Mouse (Mus musculus): ENCODE measurements around the gene Srek1ip1.

Srek1ip1 gene

DNA sequence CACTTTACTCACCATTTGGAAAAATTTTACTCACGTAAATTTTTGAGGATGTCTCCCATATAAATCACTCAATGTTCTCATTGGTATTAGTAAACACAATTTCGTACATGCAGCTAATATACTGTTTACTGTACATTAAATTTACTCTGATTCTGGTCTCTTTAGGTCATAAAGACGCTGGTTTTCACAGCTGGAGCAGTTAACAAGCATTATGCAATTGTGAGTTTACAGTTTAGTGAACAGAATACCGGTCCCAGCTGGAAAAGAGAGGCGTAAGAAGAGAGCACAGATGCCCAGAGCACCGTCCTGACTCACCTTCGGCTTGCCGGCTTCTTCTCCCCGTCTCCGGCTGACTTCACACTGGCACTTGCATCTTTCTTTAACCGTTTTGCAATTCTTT lies at the start of gene Srek1ip1:
Gene Srek1ip1, plus strand, starts transcription at position 301 of the 400 bp plus-strand sequence.
- DNase-seq (ENCODE audit: low spot score in 2 of 2) = no peak

DNA sequence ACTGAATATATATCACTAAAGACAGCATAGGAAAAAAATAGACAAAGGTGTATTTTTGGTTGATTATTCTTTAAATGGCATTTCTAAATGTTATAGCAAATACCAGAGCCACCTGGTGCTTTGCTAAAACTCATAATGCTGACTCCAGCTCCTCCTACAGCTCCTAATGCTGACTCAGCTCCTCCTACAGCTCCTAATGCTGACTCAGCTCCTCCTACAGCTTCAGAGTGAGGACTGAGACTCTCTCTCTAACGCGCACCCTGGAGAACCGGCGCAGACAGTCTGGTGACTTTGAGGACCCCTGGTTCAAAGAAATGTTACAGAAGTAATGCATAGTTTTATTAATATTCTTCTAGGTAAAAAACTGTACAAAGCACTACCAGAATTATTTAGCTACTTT lies 49.4 kb upstream of the Srek1ip1 start:
- DNase-seq (ENCODE audit: low spot score in 2 of 2) = no peak

DNA sequence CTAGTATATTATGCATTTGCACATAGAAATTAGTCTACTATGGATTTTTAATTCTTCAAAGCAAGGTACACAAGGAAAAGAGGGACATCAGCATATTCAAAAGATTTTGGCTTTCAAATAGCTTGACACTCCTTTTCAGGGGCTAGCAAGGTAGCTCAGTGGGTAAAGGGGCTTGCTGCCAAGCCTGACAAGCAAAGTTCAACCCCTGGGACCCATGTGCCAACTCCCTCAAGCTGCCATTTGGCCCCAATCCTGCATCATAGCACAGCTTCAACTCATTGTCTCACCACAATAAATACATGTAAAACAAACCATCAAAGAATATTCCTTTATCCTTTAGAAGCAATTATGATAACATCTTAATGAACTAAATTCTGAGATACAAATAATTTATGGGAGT lies 45.3 kb upstream of the Srek1ip1 start:
- DNase-seq (ENCODE audit: low spot score in 2 of 2) = no peak

GRCm38 (mm10) chr13:104759381-104759780 lies 32.9 kb upstream of the Srek1ip1 start:
- no peak for DNase-seq (ENCODE audit: low spot score in 2 of 2)

- DNase-seq (ENCODE audit: low spot score in 2 of 2) = no peak
Measured at GRCm38 (mm10) chr13:104762401-104762800, 29.9 kb upstream of the Srek1ip1 start.

- no peak for DNase-seq (ENCODE audit: low spot score in 2 of 2)
Measured at GRCm38 (mm10) chr13:104763193-104763592, 29.1 kb upstream of the Srek1ip1 start.

DNA sequence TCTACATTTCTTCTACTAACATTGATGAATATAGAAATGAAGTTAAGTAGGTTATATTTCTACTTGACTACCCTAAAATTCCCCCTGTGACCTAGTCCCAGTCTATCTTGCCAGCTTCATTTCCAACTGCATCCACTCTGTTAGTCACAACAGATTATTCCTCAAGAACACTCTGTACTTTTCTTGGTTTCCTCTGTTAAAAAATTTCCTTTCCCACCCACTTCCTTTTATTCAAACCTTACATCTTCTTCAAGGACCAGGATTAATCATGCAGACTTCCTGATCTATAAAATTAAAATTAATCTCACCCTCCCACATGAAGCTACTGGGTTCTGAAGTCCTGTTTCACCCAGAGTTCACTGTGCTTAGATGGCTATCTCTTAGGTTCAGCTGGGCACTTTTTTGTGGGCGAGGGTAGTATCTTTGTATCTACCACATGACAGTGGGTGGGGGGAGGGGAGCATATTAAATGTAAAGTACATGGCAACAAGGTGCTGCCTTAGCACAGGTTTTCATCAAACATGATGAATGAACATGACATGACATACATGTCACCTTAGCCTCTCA lies 13.1 kb upstream of the Srek1ip1 start:
- DNase-seq (ENCODE audit: low spot score in 2 of 2) = no peak

DNA sequence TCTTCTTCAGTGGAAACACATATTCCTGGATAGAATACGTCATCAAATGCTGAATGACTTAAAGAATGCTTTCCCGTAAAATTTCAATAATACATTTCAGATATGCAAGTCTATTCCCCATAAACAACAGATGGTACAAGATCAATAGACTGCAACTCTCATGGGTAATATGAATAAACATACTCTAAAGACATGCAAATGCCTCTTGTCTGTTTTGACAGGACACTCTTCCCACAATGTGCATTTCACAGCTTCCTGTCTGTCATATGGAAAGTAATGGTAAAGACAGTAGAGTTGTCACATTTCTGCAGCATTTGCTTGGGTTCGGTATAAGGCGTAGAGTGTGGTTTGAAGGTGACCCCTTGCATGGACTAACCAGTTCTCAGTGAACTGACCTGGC lies 5.0 kb upstream of the Srek1ip1 start:
- no peak for DNase-seq (ENCODE audit: low spot score in 2 of 2)

- no peak for DNase-seq (ENCODE audit: low spot score in 2 of 2)
Measured at GRCm38 (mm10) chr13:104789663-104790062, 2.6 kb upstream of the Srek1ip1 start.

DNA sequence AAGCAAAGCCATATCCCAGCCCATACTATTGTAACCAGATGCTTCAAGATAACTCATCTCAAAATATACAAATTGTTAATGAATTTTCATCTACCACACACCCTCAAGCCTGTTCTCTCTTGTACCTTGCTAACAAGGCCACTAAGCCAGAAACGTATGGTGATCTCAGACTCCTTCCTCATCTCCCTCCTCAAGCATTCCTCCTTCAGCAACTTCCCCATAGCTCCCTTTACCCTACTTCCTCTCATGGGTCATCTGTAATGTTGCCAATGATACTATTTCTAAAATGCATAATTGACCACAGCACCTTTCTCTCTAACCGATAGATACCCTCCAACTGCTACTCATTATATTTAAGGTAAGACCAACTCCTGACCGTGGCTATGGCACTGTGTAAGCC lies 2.1 kb downstream of the Srek1ip1 start:
- DNase-seq (ENCODE audit: low spot score in 2 of 2) = no peak

DNA sequence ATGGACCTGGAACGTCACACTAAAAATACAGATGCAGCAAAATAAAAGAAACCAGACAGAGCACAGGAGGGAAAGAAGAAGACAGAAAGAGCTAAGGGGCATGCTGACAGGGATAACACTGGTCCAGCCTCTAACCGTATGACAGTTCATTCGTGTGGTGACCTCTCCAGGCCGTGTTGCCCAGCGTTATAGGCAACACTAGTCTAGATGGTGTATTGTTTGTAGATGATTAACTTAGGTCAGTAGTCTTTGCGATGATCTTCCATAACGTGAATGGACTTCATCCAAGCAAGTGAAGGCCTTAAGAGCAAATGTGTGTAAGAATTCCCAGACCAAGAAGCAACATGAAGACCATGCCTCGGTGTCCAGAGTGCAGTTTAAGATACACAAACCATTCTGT lies 6.8 kb downstream of the Srek1ip1 start:
- DNase-seq (ENCODE audit: low spot score in 2 of 2) = no peak

- no peak for DNase-seq (ENCODE audit: low spot score in 2 of 2)
Measured at GRCm38 (mm10) chr13:104799566-104800182, 7.4 kb downstream of the Srek1ip1 start.

GRCm38 (mm10) chr13:104805681-104806080 lies 13.4 kb downstream of the Srek1ip1 start:
- no peak for DNase-seq (ENCODE audit: low spot score in 2 of 2)

DNA sequence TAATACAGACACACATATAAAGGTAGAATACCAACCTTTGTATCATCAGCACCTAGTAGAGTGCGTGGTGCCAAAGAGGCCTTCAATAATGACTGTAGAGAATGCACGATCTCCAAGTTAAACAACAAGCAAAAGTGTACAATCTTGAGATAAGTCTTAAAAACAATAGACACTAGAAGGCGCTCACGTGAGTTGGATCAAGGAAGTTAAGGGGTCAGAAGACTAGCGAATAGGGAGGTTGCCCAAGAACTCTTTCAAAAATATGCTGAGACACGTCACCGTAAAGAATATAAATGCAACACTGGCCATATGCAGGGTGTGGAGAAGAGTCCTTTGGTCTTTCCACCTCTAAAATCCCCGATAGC lies 24.0 kb downstream of the Srek1ip1 start:
- no peak for DNase-seq (ENCODE audit: low spot score in 2 of 2)

DNA sequence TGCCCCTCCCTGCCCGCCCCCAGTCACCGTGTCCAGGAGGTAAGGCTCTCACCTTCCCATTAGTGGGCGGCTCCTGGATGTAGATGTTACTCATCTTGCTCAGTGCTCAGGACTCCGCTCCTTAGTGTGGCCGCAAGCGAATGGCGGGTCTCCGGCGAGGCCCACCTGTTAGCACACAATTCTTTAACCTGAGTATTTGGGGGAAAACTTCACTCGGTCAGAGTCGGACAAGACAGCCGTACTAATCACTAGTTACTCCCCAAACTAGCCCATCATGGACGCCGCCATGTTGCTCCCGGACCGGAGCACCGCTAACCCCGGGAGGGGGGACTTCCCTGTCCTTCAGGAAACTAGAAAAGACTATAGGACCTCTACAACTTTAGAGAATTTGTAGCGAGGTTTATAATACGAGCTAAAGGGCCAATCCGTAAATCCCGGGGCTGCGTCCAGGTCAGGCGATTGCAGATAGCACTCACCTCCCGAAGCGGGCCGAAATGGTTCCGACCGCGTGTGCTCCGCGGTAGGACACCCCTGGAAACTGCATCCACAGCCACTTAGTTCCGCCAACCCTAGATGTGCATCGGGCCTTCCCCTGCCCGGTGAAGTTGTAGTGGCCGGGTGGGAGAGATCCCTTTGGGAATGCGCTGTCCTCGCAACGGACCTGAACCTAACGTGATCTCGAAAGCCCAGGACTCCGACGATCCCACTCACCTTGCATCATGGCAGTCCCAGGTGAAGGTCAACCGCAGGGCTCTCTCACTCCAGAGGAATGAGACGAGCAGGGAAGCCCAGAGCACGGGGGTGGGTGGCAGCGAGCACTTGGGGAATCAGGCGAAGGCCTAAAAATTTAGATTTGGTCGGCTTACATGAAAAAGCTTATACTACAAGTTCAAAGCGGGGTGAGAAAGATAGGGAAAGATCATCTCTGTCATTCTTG lies 24.6 kb downstream of the Srek1ip1 start, which contains the start of gene Cwc27:
Gene Cwc27, minus strand, starts transcription at position 508 of the 937 bp plus-strand sequence.
- peak; percentile 63 to 79 for DNase-seq (ENCODE audit: low spot score in 2 of 2)

DNA sequence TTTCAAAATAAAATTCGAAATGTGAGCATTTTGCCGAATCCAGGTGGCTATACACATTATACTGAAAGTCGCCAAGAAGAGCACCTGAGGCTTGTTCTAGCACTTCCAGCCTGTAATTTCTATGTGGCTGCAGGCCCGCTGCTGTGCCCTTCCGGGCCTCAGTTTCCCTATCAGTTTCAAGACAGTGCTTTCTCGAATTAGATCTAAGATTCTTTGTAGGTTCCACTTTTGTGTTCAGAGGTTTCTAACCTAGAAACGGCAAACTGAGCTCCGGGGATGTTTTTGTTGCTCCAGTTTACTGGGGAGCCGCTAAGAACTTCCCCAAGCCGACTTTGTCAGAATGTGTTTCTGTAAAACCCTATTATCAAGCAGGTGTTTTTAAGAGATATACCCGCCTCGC lies 25.4 kb downstream of the Srek1ip1 start:
- DNase-seq (ENCODE audit: low spot score in 2 of 2) = no peak

DNA sequence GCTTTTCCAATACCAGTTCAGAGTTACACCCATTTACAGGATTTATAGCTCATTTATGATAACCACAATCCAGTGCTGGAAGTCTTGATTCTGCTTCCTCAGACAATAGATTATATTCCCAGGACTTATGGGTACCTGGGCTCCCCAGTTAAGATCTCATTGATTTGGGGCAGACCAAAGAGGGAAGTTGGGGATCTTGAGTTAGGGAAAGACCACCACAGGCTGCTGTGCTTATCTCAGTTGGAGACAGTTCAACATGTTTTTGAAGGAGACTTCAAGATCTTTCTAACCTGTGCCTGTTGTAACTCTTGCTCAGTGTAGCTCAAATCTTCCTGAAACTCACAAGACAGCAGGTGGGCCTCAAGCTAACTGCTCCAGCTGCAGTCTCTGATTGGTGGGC lies 28.9 kb downstream of the Srek1ip1 start:
- DNase-seq (ENCODE audit: low spot score in 2 of 2) = no peak

GRCm38 (mm10) chr13:104821908-104822307 lies 29.6 kb downstream of the Srek1ip1 start:
- DNase-seq (ENCODE audit: low spot score in 2 of 2) = no peak

DNA sequence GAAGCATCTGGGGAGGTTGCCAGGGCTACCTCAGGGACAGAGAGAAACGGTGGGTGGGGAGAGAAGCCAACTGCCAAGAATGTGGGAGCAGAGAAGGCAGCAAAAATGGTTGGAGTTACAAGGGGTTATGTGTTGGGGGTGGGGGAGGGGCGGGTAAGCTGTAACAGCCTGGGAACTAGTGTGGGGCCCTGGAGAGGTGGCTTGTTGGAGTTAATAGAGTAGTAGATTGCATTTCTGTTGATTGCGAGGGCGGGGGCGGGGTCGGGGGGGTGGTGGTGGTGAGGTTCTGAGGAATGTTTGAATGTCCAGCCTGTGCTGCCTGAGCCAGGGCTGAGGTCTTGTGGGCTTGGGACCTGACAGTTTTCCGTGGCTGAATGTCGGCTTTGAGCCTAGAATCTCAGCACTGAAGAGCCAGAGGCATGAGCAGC lies 30.1 kb downstream of the Srek1ip1 start:
- DNase-seq (ENCODE audit: low spot score in 2 of 2) = no peak

- DNase-seq (ENCODE audit: low spot score in 2 of 2) = no peak
Measured at GRCm38 (mm10) chr13:104825470-104825869, 33.2 kb downstream of the Srek1ip1 start.

- DNase-seq (ENCODE audit: low spot score in 2 of 2) = no peak
Measured at GRCm38 (mm10) chr13:104832811-104833210, 40.5 kb downstream of the Srek1ip1 start.

- DNase-seq (ENCODE audit: low spot score in 2 of 2) = no peak
Measured at GRCm38 (mm10) chr13:104837628-104838027, 45.3 kb downstream of the Srek1ip1 start.

GRCm38 (mm10) chr13:104841937-104842336 lies 49.7 kb downstream of the Srek1ip1 start:
- DNase-seq (ENCODE audit: low spot score in 2 of 2) = no peak

All from frontal cortex, postnatal 10 days (tissue).